Mouse (Mus musculus) CD4-positive, CD25-positive, alpha-beta regulatory T cell, adult 4 months (primary cell): ENCODE data around the gene Mfap4. TPM values are rescaled to one million over a fixed set of nuclear protein-coding genes. Genes with fewer than 3 reads are reported as not detected.
A peak's percentile ranks its signal among the peaks of the same experiment; 100 is the strongest.

Experiments
- ATAC-seq: one replicate; pipeline ENCODE4 v1.8.0; 2017
- polyA plus RNA-seq, 2 experiments: library from polyadenylated mRNA; unstranded; fragments of 100-300 nt; shearing (Covaris generic); gene quantifications; one replicate each; pipeline ENCODE4 v1.2.1; 2017

Gene Mfap4
- not detected for polyA plus RNA-seq

- ATAC-seq: no peak
These were observed at the start of gene Mfap4 for GRCm38 (mm10) chr11:61484613-61485540. Gene Mfap4, plus strand, starts transcription at chr11:61485431.

GRCm38 (mm10) chr11:61436298-61436697 lies 48.9 kb upstream of the Mfap4 start:
- ATAC-seq: no peak

- no peak for ATAC-seq
These were observed 46.1 kb upstream of the Mfap4 start for GRCm38 (mm10) chr11:61439170-61439569.

GRCm38 (mm10) chr11:61440416-61440815 lies 44.8 kb upstream of the Mfap4 start:
- no peak for ATAC-seq

- no peak for ATAC-seq
These were observed 43.6 kb upstream of the Mfap4 start for GRCm38 (mm10) chr11:61441670-61442069.

- ATAC-seq: no peak
These were observed 41.4 kb upstream of the Mfap4 start for GRCm38 (mm10) chr11:61443807-61444206.

GRCm38 (mm10) chr11:61447296-61447695 lies 37.9 kb upstream of the Mfap4 start:
- no peak for ATAC-seq

GRCm38 (mm10) chr11:61448041-61448440 lies 37.2 kb upstream of the Mfap4 start:
- ATAC-seq: no peak

GRCm38 (mm10) chr11:61448599-61449225 lies 36.5 kb upstream of the Mfap4 start:
- no peak for ATAC-seq

GRCm38 (mm10) chr11:61449499-61450292 lies 35.5 kb upstream of the Mfap4 start:
- no peak for ATAC-seq

GRCm38 (mm10) chr11:61464071-61464470 lies 21.2 kb upstream of the Mfap4 start:
- no peak for ATAC-seq

GRCm38 (mm10) chr11:61465422-61465821 lies 19.8 kb upstream of the Mfap4 start:
- no peak for ATAC-seq

GRCm38 (mm10) chr11:61468534-61468933 lies 16.7 kb upstream of the Mfap4 start:
- ATAC-seq: no peak

GRCm38 (mm10) chr11:61469317-61469917 lies 15.8 kb upstream of the Mfap4 start:
- ATAC-seq: no peak

GRCm38 (mm10) chr11:61470880-61471279 lies 14.4 kb upstream of the Mfap4 start:
- ATAC-seq: no peak

GRCm38 (mm10) chr11:61473630-61474029 lies 11.6 kb upstream of the Mfap4 start:
- ATAC-seq: no peak

GRCm38 (mm10) chr11:61476786-61477382 lies 8.3 kb upstream of the Mfap4 start:
- ATAC-seq: no peak

GRCm38 (mm10) chr11:61477566-61478508 lies 7.4 kb upstream of the Mfap4 start:
- no peak for ATAC-seq

- no peak for ATAC-seq
These were observed 6.4 kb upstream of the Mfap4 start for GRCm38 (mm10) chr11:61478788-61479187.

GRCm38 (mm10) chr11:61481239-61482090 lies 3.8 kb upstream of the Mfap4 start:
- peak; percentile 67 for ATAC-seq
